ENCODE assay signal across 24 mouse cellular contexts in genomic region chr6:84055619-84056018, GRCm38 (mm10). TPM values are rescaled to one million over a fixed set of nuclear protein-coding genes. Genes with fewer than 3 reads are reported as not detected.
A peak's percentile ranks its signal among the peaks of the same experiment; 100 is the strongest.
DNase-seq lines count a peak whose midpoint lies in the region; ATAC-seq lines count a peak whose summit lies in the region.
"Had no signal": no experiment of that assay in that cellular context is flagged by ENCODE, and none has a peak within 500 bp of the region (broad histone marks: within the 10 kb centered on the region; RNA-seq: fewer than 3 reads in every experiment).

No protein-coding gene starts in this region.

- ATAC-seq in forebrain, embryonic 11.5 days (replicated peaks; ENCODE audit: low FRiP score): no peak
- no peak for ATAC-seq in forebrain, embryonic 16.5 days
- ATAC-seq: activated CD4-positive, CD25-positive, alpha-beta regulatory T cell, adult 4 months; forebrain, embryonic 13.5 days; hindbrain, embryonic 16.5 days; inflammation-experienced regulatory T-cells, adult 6 months; Patski had no signal

- H3K9me3 ChIP-seq in forebrain, embryonic 11.5 days (ENCODE audit: control insufficient read depth, low read length): no peaks in the 10 kb centered on the region
- H3K9me3 ChIP-seq in forebrain, embryonic 16.5 days (ENCODE audit: control insufficient read depth, low read length): no peaks in the 10 kb centered on the region
- H3K9me3 ChIP-seq: embryonic facial prominence, embryonic 13.5 days; forebrain, embryonic 13.5 days; heart, embryonic 12.5 days; hindbrain, embryonic 12.5 days had no signal

- peak; percentile 27 to 61 for DNase-seq in adrenal gland, adult (ENCODE audit: inconsistent age in 2 of 2, low spot score in 1 of 2)
- DNase-seq in adrenal gland, postnatal 36 days: no peak
- peak; percentile 19 for DNase-seq in forebrain, embryonic 11.5 days (ENCODE audit: low spot score)
- DNase-seq in heart, adult 8-10 months (ENCODE audit: low spot score): peak; percentile 22
- no peak for DNase-seq in heart, adult 11 months
- DNase-seq in 3T3-L1 (ENCODE audit: low read depth, low spot score): peak; percentile 71
- DNase-seq in left cerebral cortex, postnatal 4 days: no peak
- DNase-seq: cerebellum, adult 18-20 months; cerebellum, adult 9-11 months; cerebellum, postnatal 36 days; gastrocnemius, postnatal 10 days; heart, postnatal 36 days; kidney, adult 18-20 months had no signal

- intact Hi-C loops in left cerebral cortex, postnatal 4 days (cut with DNase I): no loop called here

- no peaks in the 10 kb centered on the region for H3K27me3 ChIP-seq in forebrain, embryonic 11.5 days (ENCODE audit: control insufficient read depth, insufficient read depth, low read length)
- no peaks in the 10 kb centered on the region for H3K27me3 ChIP-seq in forebrain, embryonic 16.5 days (replicated peaks; ENCODE audit: control insufficient read depth, insufficient read depth, low read length)
- H3K27me3 ChIP-seq: embryonic facial prominence, embryonic 13.5 days; forebrain, embryonic 13.5 days; heart, embryonic 12.5 days; hindbrain, embryonic 12.5 days; Patski had no signal

- no peaks in the 10 kb centered on the region for H3K4me1 ChIP-seq in forebrain, embryonic 11.5 days (replicated peaks; ENCODE audit: control insufficient read depth, insufficient read depth, low read length)
- H3K4me1 ChIP-seq in forebrain, embryonic 16.5 days (replicated peaks; ENCODE audit: control insufficient read depth, insufficient read depth, low read length): no peaks in the 10 kb centered on the region
- H3K4me1 ChIP-seq: forebrain, embryonic 13.5 days; hindbrain, embryonic 12.5 days had no signal

- no peak overlapping the region for H3K4me2 ChIP-seq in forebrain, embryonic 11.5 days (ENCODE audit: low read depth, low read length, severe bottlenecking)
- no peak overlapping the region for H3K4me2 ChIP-seq in forebrain, embryonic 16.5 days (ENCODE audit: low read length)
- H3K4me2 ChIP-seq: embryonic facial prominence, embryonic 13.5 days; forebrain, embryonic 13.5 days; heart, embryonic 12.5 days; hindbrain, embryonic 12.5 days had no signal

- H3K4me3 ChIP-seq in forebrain, embryonic 11.5 days (ENCODE audit: low read depth, low read length): no peak overlapping the region
- H3K4me3 ChIP-seq in forebrain, embryonic 16.5 days (replicated peaks; ENCODE audit: low read length): no peak overlapping the region
- H3K4me3 ChIP-seq: embryonic facial prominence, embryonic 13.5 days; forebrain, embryonic 13.5 days; heart, embryonic 12.5 days; hindbrain, embryonic 12.5 days had no signal

- 79% methylated on average over 1 of the region's 1 CpGs for WGBS in forebrain, embryonic 11.5 days
- WGBS in forebrain, embryonic 16.5 days: 78% methylated on average over 1 of the region's 1 CpGs

- H3K9ac ChIP-seq in forebrain, embryonic 11.5 days (ENCODE audit: low read length): no peak overlapping the region
- H3K9ac ChIP-seq in forebrain, embryonic 16.5 days (replicated peaks; ENCODE audit: low read depth, low read length): no peak overlapping the region
- H3K9ac ChIP-seq: embryonic facial prominence, embryonic 13.5 days; forebrain, embryonic 13.5 days; heart, embryonic 12.5 days; hindbrain, embryonic 12.5 days had no signal

- H3K36me3 ChIP-seq in forebrain, embryonic 11.5 days (ENCODE audit: control insufficient read depth, insufficient read depth, low read length): no peaks in the 10 kb centered on the region
- no peaks in the 10 kb centered on the region for H3K36me3 ChIP-seq in forebrain, embryonic 16.5 days (ENCODE audit: control insufficient read depth, insufficient read depth)
- H3K36me3 ChIP-seq: embryonic facial prominence, embryonic 13.5 days; heart, embryonic 12.5 days; hindbrain, embryonic 12.5 days had no signal

- no peak overlapping the region for H3K27ac ChIP-seq in forebrain, embryonic 11.5 days (ENCODE audit: low read depth, low read length)
- no peak overlapping the region for H3K27ac ChIP-seq in forebrain, embryonic 16.5 days (ENCODE audit: low read length)
- H3K27ac ChIP-seq: embryonic facial prominence, embryonic 13.5 days; forebrain, embryonic 13.5 days; hindbrain, embryonic 12.5 days had no signal

RNA-seq across cellular contexts. Expression of gene Dysf, which starts 47.2 kb away (rescaled TPM):
- 10 to 100 TPM; 47.5 to 51.0 TPM for total RNA-seq in adrenal gland, postnatal 36 days (2021)
- 3.4 and 4.4 TPM in 2 replicates for polyA plus RNA-seq in forebrain, embryonic 11.5 days (2014; fragmentation: Nextera tagmentation; extraction: Ambion mirVana)
- polyA plus RNA-seq in forebrain, embryonic 16.5 days (2015; fragmentation: Nextera tagmentation; extraction: Ambion mirVana): 1.7 and 1.8 TPM in 2 replicates
- total RNA-seq in heart, adult 8-10 months (2022): 100 to 1,000 TPM in 3 of 4 experiments, 10 to 100 TPM in 1; 94.9 to 111 (median 106) TPM
- 1 to 10 TPM; 5.4 TPM for total RNA-seq in left cerebral cortex, postnatal 4 days (2021)
- total RNA-seq: granulocyte monocyte progenitor cell, adult 5-6 weeks; MEL had no signal
- polyA plus RNA-seq: activated CD4-positive, CD25-positive, alpha-beta regulatory T cell, adult 4 months; inflammation-experienced regulatory T-cells, adult 6 months had no signal

Comparison
In these comparisons a context has a peak if more than half of its experiments do, and no peak if none do; other contexts are left out.
1. DNase-seq: peak in adrenal gland, adult (2 of 2), forebrain, embryonic 11.5 days (single experiment), heart, adult 8-10 months (single experiment) and 3T3-L1 (single experiment); none in adrenal gland, postnatal 36 days (0 of 2), heart, adult 11 months (single experiment) and left cerebral cortex, postnatal 4 days (single experiment).
2. RNA of gene Dysf, which starts 47.2 kb away (total RNA-seq): 94.9 to 111 TPM in heart, adult 8-10 months and 47.5 to 51.0 TPM in adrenal gland, postnatal 36 days; 5.4 TPM in left cerebral cortex, postnatal 4 days; every median in the first group is over 4 times any median in the second.